Mouse (Mus musculus): ENCODE measurements around the gene Mindy2. TPM values are rescaled to one million over a fixed set of nuclear protein-coding genes. Genes with fewer than 3 reads are reported as not detected.

Gene Mindy2
- polyA plus RNA-seq, 1 experiment from 2014 or later, result 8.9 TPM

Other genes with a start within 250 kb of the Mindy2 start
- 146 TPM in 2 replicates for gene Ccnb2, start 235.6 kb downstream of the Mindy2 start, polyA plus RNA-seq (2015; fragmentation: Nextera tagmentation; extraction: Ambion mirVana)
- 20.2 and 20.6 TPM in 2 replicates for gene Rnf111, start 153.4 kb downstream of the Mindy2 start, polyA plus RNA-seq (2015; fragmentation: Nextera tagmentation; extraction: Ambion mirVana)
- 47.1 and 49.6 TPM in 2 replicates for gene Sltm, start 114.4 kb downstream of the Mindy2 start, polyA plus RNA-seq (2015; fragmentation: Nextera tagmentation; extraction: Ambion mirVana)
- gene Gm10642, start 923 bp downstream of the Mindy2 start, polyA plus RNA-seq (2015; fragmentation: Nextera tagmentation; extraction: Ambion mirVana), result 0.12 and 0.19 TPM in 2 replicates
- 84.8 and 85.7 TPM in 2 replicates for gene Adam10, start 21.8 kb upstream of the Mindy2 start, polyA plus RNA-seq (2015; fragmentation: Nextera tagmentation; extraction: Ambion mirVana)

Data from stomach, embryonic 16.5 days (tissue).